Mouse (Mus musculus): ENCODE data around the gene B4galt4. TPM values are rescaled to one million over a fixed set of nuclear protein-coding genes. Genes with fewer than 3 reads are reported as not detected.

The B4galt4 gene
- polyA plus RNA-seq, 1 experiment from 2014 or later = 29.9 TPM

Other genes starting within 250 kb of the B4galt4 start
- 30.2 and 31.3 TPM in 2 replicates for gene Timmdc1, start 219.6 kb upstream of the B4galt4 start, polyA plus RNA-seq (2014; fragmentation: Nextera tagmentation; extraction: Ambion mirVana)
- gene Poglut1, start 192.0 kb upstream of the B4galt4 start, polyA plus RNA-seq (2014; fragmentation: Nextera tagmentation; extraction: Ambion mirVana) = 72.4 and 75.5 TPM in 2 replicates
- 77.6 and 85.0 TPM in 2 replicates for gene Tmem39a, start 183.6 kb upstream of the B4galt4 start, polyA plus RNA-seq (2014; fragmentation: Nextera tagmentation; extraction: Ambion mirVana)
- 9.2 and 10.8 TPM in 2 replicates for gene Arhgap31, start 29.0 kb upstream of the B4galt4 start, polyA plus RNA-seq (2014; fragmentation: Nextera tagmentation; extraction: Ambion mirVana)
- 1.6 and 2.3 TPM in 2 replicates for gene Upk1b, start 58.1 kb downstream of the B4galt4 start, polyA plus RNA-seq (2014; fragmentation: Nextera tagmentation; extraction: Ambion mirVana)
- gene 4930435E12Rik, start 86.5 kb downstream of the B4galt4 start, polyA plus RNA-seq (2014; fragmentation: Nextera tagmentation; extraction: Ambion mirVana) = not detected in 2 replicates
- 4.1 and 4.5 TPM in 2 replicates for gene Igsf11, start 150.4 kb downstream of the B4galt4 start, polyA plus RNA-seq (2014; fragmentation: Nextera tagmentation; extraction: Ambion mirVana)